Mouse (Mus musculus): ENCODE measurements at regions not wholly inside any gene's neighbourhood (a gene's known extent, or its start where the extent isn't known, plus 50 kb on each side); places are given as distances from the start of the nearest gene placed in this dataset.
A peak's percentile ranks its signal among the peaks of the same experiment; 100 is the strongest.

DNA sequence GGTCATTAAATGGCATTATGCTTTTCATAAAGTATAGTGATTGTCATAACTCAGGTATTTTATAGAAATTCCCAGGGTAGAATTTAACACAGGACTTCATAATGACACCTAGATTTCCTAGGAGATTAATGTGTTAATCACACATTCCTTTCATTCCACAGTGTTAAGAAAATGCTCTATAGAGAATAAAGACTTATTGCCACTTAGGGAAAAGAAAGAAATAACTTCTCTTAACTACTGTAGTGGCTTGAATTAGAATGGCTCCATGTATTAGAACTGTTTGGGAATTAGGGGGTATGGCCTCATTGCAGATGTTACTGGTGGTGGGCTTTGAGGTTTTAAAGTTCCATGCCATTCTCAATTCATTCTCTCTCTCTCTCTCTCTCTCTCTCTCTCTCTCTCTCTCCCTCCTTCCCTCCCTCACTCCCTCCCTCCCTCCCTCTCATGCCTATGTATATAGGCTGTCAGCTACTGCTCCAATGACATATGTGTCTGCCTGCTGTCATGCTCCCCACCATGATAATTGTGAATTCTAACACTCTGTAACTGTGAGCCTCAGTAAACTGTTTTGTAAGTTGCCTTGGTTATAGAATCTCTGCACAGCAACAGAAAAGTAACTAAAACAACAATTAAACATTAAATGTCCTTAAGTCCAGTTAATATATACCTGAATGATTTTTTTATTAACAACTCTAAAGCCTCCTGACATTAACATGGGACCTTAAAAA, 425.1 kb upstream of the Depdc1a start:
- no peak for DNase-seq (ENCODE audit: low spot score in 2 of 2)

DNA sequence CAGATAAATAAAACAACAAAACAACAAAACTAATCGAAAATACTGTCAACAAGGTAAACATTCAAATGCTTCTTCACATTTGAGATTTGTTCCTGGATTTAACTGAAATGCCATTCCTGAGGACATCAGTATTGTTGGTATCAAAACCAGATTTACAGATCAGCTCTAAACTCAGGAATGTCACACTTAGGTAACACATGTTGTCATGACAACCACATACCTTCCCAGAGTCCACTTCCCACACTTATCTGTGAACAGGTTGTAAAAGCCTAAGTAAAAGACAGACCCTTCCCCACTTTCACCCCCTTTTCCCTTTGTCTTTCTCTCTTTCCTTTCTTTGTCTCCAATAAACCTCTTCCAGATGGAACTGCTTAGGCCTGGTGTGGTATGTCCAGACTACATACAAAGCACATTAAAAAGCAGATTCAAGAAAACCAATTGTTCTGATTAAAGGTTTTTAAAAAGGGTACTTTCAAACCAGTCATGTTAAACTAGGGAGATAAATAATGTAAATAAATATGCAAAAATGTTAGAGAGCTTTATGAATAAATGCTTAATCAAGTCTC, 438.2 kb upstream of the Depdc1a start:
- no peak for DNase-seq (ENCODE audit: low spot score in 2 of 2)

DNA sequence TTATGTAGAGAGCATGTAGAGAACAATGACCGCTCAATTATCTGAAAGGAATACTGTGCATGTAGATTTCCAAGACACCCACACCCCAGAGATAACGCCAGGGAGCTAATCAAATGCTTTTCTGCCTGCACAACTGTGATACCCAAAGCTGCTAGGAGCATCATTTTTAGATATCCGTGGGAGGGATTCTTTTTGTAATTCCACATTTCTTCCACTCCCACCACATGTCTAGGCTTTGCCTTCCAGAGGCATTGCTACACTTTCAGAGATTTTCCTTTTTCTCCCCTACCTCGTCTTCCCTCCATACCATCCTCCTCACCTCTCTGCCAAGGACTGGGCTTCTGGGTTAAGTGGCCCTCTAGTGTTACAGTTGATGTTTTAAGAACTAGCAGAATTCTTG, 460.4 kb upstream of the Depdc1a start:
- DNase-seq (ENCODE audit: low spot score in 2 of 2) = peak; percentile 64 to 71

DNA sequence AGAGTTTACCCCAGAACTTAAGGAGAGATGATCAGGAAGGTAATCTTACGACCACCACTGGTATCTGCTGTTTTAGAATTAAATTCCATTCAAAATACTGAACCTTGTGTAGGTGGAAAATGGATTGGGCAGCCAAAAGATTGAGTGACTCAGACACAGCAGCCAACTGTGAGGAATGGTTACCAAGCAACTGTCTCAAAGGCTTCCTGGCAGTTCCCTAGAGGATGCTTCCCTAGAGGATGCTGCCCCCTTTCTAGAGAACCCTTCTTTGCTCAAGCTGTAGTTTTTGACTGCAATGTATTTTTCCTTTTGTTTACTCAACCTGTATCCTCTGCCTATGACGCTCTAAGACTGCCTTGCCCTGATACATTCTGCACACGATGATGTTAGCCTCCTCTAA, 463.7 kb upstream of the Depdc1a start:
- DNase-seq (ENCODE audit: low spot score in 2 of 2) = peak; percentile 41 to 59

DNA sequence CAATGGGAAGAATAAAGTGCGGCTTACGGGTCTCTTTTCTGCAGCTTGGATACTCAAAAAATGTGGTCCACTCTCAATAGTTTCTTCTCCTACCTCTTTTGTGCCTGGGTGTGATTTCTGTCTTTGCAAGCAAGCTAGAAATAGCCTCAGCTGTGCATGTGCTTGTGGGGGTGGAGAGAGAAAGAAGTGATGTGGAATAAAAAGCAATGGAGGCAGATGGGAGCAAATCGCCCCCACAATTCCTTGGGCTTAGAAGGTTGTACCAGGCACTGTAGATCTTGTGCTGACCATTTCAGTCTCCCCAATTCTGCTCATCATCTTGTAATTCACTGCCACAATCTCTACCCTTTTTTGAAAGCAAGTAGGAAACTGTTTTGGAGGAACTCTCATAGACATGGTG, 464.6 kb upstream of the Depdc1a start:
- DNase-seq (ENCODE audit: low spot score in 2 of 2) = peak; percentile 80 to 82

DNA sequence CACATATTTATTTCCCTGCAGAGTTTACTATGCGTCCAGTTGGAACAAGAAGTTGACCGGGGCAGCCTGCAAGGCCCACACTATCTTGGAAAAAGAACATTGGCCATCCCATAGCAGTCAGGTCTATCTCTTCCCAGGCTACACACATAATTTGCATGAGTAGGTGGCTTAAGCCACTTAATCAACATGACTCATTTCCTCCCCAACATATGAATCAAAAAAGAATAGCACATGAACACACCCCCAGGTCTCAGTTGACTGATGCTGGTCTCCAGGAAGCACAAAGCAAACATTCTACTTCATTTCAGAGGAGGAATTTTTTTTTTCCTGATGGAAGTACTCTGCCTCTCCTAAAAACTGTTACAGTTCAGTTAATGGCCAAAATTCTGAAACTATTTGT, 465.3 kb upstream of the Depdc1a start:
- DNase-seq (ENCODE audit: low spot score in 2 of 2) = no peak

DNA sequence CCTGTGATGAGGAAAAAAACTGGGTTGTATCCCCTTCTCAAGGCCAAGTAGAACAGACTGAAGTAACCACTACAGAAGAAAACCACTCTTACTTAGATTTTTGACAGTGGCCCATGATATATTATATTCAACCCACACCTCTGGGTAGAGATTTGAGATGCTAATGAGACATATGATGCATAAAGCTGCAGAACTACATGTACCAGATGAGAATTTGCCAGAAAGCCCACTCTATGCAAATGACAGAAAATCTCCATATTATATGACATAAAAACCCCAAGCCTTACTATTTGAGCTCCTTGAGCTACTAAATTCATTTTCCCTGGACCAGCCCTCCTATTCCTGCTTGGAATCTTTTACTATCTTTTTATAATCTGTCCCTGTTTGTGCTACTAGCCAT, 458.4 kb upstream of the Lrrc7 start:
- no peak for DNase-seq (ENCODE audit: low spot score in 2 of 2)

DNA sequence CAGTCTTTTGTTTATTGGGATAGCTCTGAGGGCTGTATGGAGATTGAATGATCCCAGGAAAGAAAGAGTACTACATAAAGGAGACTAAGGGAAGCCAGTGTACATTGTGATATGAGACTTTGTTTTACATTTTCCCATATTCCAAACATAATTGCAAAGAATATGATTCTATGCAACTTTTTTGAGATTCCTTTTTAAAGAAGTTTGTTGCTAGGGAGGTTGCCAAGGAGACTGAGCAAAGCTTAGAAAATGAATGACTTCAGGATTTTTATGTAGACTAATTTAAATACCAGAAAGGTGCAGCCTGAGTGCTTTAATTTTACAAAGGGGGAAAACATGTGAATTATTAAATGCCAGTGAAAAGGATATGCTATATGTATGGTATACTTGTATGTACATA, 455.2 kb upstream of the Lrrc7 start:
- no peak for DNase-seq (ENCODE audit: low spot score in 2 of 2)

DNA sequence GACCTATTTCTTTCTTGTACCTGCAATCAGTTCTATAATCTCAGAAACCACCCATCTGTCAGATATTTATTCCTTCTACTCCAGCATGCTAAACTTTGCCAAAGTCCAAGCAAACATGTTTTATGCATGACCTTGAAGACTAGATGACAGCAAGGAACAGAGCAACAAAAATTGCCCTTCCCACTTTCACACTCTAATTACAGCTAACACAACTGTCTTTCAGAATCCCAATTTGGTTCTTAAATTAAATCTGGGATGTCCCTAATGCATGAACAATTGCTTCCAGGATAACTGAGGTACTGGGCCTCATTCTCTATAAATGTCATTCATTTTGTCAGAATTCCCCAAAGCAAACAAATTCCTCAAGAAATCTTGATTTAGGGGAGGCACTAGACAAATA, 454.4 kb upstream of the Lrrc7 start:
- no peak for DNase-seq (ENCODE audit: low spot score in 2 of 2)

DNA sequence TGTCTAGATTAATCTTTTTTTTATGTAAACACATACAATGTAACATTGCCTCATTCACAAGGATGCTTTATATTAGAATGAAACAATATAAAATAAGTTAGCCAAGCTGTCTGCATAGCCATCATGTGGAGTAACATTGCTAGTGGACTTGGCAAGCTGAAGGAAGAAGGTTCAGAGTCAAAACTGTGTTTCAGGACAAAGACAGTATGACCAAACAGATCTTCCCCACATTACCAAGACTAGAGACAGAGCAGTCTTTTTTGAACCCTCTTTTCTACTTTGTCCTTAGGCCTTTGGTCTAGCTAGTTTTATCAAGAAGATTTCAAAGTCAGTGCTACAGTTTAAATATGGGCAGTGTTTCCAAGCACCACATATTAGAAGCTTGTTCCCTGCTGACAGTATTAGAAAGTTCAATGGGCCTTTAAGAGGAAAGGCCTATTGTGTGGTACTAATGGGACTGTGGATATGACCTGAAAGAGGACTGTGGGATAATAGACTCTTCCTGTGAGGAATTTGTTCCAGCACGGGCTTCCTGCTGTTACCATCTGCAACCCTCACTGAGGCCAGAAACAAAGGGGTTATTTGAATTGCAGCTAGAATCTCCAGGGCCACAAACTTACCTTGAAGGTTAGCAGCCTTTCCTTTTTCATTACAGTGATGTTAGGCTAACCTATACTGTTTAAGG, 449.1 kb upstream of the Lrrc7 start:
- DNase-seq (ENCODE audit: low spot score in 2 of 2) = no peak

DNA sequence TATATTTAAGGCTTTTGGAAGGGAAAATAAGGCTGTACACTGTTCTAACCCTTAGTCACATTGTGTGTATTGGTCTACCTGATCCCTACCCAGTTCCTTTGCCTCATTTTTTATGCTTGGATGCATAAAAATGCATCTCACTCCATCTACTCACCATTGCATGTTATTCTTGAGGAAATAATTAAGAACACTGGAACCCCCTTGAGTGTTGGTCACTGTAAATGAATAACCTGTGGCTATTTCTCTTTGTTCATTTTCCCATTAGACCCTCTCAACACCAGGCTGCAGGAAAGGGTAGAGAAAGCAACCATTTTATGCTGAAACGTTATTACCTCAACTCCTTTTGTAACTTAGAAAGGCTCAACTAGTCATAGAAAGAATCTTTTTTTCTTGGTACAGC, 442.0 kb upstream of the Lrrc7 start:
- DNase-seq (ENCODE audit: low spot score in 2 of 2) = no peak

DNA sequence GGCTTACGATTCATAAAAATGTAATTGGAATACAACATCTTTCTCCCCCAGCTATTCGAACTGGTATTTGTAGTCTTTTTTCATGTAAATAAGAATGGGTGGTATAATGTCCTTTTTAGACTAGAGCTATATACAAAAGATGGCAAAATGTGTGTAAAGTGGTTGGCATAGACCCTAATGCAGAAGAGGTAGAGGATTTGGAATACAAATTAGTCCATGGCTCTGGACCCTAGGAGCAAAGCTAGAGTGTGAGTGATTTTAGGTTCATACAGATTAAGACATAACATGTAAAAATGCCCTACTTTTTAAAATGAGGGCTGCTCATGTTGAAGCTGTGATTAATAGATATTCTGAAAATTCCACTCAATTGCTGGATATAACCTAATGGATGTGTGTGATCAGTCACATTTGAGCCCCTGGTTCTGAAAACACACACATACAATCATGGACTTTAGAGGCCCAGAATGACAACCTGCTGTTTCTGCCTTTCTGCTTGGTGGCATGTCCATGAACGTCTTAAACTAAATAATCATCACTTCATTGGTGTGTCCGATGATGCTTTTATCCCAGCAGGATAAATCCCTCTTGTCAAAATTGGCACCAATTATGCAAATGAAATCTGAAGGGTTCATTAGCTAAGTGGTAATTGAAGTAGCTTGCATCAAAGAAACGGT, 423.6 kb upstream of the Lrrc7 start:
- no peak for DNase-seq (ENCODE audit: low spot score in 2 of 2)

DNA sequence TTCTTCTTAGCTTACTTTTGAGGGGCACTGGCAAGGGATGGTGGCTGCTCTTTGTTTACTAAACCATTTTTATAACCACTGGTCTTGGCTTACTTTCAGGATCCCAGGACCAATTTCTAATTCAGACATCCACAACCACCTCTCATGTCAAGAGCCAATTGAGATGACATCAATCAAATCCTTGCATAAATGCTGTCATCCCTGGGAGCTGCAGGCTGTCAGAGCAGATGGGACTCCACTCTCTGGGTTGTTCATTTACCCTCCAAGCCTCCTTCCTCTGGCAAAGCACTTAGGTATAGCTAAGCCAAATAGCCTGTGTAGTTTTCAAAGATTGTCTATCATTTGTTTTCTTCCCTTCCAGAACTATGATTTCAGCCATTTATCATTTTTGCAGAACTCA, 385.0 kb upstream of the Lrrc7 start:
- DNase-seq (ENCODE audit: low spot score in 2 of 2) = no peak

DNA sequence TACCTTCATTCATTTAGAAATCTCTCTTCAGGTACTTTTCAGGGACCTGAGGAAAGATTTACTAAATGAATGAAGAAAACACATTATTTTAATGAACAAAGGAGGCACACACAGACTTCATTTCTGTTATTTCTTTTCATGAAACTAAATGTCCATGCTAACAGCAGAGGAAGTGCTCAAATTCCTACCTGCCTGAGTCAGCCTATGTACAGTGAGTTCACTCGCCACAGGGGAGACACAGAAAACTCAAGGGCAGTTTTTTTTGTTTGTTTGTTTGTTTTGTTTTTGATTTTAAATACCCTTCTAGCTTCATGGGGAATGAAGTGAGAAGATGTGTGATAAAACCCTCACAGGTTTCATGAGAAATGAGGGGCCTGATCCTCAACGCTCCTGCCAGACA, 343.1 kb upstream of the Lrrc7 start:
- no peak for DNase-seq (ENCODE audit: low spot score in 2 of 2)

DNA sequence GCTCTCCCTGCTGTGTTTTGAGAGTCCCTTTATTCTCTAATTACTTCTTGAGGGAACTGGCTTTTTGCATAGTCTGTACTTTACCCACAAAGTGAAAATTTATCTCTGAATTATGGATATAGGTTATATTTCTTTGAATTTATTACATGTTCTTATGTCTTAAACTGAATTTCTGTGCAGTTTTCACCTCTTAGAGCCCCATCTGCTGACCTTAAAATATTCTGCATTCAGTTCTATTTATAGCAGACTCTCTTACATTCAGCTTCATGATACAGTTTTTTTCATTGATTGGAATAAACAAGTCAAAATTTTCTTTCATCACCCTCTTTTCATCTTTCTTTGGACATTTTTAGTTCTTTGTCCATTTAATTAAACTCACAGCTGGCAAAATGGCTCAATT, 337.4 kb upstream of the Lrrc7 start:
- DNase-seq (ENCODE audit: low spot score in 2 of 2) = no peak

DNA sequence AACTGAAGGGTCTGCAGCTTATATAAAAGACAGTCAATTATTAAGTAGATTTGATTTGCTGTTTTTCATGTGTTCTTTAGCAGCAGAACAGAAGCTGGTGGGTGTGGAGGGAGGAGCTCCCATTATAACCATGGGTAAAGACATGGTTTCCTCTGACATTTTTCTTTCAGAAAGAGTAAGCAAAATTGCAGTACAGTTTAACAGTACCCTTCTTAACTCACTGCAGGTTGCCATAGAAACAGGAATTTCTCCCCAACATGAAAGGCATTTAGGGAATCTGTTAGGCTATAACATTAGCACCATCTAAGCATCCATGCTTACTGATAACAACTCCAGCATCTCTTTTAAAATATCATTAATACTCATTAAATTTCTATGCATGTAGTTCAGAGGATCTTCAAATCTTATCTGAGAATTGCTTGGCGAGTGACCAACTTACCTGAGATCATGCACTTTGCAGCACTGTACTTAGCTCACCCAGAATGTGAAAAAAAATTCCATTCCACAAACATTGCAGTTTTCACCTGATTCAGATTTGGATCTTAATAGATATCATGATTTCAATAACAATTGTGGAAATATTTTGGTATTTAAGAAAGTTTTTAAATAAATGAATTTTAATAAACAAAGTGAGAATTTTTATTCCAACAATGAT, 324.8 kb upstream of the Lrrc7 start:
- peak in 1 of 2 experiments; percentile 14 for DNase-seq (ENCODE audit: low spot score in 2 of 2)

DNA sequence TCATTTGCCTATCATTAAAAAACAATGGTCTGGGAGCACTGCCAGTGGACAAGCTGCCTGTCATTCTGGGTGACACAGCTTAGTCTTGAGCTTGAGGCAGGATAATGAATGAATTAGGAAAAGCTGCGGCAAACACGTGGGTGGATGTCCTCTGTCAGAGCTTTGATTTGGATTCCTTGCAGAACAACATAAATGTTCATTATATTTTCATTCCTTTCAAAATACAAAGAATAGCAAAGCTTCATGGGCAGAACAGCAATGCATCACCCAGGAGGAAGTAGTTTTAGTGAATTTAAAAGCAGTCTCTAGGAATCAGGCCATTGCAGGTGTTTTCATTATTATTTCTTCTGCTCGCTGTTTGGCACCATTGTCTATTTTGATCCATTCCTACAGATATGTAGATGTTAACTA, 324.3 kb upstream of the Lrrc7 start:
- peak; percentile 27 to 40 for DNase-seq (ENCODE audit: low spot score in 2 of 2)
